Mouse (Mus musculus) erythroid progenitor cell, adult 5-6 weeks (primary cell): Measurements from ENCODE around the gene Cggbp1. TPM values are rescaled to one million over a fixed set of nuclear protein-coding genes. Genes with fewer than 3 reads are reported as not detected.
A peak's percentile ranks its signal among the peaks of the same experiment; 100 is the strongest.

Experiments
- ATAC-seq: replicated peaks from 2 replicates; pipeline ENCODE4 v1.8.0; 2016; ENCODE audit warnings: moderate number of reproducible peaks, mild to moderate bottlenecking, moderate TSS enrichment, inconsistent platforms; ENCODE audit not compliant: poor library complexity, low FRiP score, severe bottlenecking
- total RNA-seq, 2 experiments: library from RNA; stranded (forward) in 1 of 2; stranded (reverse) in 1 of 2; fragments of 150-400 nt in 1 of 2; fragments of 186-747, 209-891 nt in 1 of 2; gene quantifications; 2 replicates each; pipeline versions ENCODE4 v1.2.3 to v1.2.4; 2015 to 2017; ENCODE audit warnings: low replicate concordance in 2 of 2

Gene Cggbp1
- total RNA-seq, 2 experiments from 2014 or later = 57.1 to 76.7 TPM

GRCm38 (mm10) chr16:64872296-64872695 lies 20.5 kb downstream of the Cggbp1 start:
- ATAC-seq = no peak

- ATAC-seq = 0 out of 2 replicates have a peak, but pooled peaks have one; percentile 28
These were observed 21.0 kb downstream of the Cggbp1 start for GRCm38 (mm10) chr16:64872841-64873240.

GRCm38 (mm10) chr16:64873416-64874305 lies 21.9 kb downstream of the Cggbp1 start:
- peak; percentile 96 for ATAC-seq

GRCm38 (mm10) chr16:64875384-64875783 lies 23.6 kb downstream of the Cggbp1 start:
- ATAC-seq = no peak

GRCm38 (mm10) chr16:64875822-64876221 lies 24.0 kb downstream of the Cggbp1 start:
- ATAC-seq = no peak

- no peak for ATAC-seq
These were observed 25.0 kb downstream of the Cggbp1 start for GRCm38 (mm10) chr16:64876631-64877265.

- ATAC-seq = no peak
These were observed 25.5 kb downstream of the Cggbp1 start for GRCm38 (mm10) chr16:64877314-64877713.

- no peak for ATAC-seq
These were observed 26.9 kb downstream of the Cggbp1 start for GRCm38 (mm10) chr16:64878611-64879132.

GRCm38 (mm10) chr16:64879735-64880134 lies 27.9 kb downstream of the Cggbp1 start:
- no peak for ATAC-seq

GRCm38 (mm10) chr16:64880986-64881385 lies 29.2 kb downstream of the Cggbp1 start:
- ATAC-seq = no peak

- ATAC-seq = no peak
These were observed 29.6 kb downstream of the Cggbp1 start for GRCm38 (mm10) chr16:64881442-64881841.

GRCm38 (mm10) chr16:64883896-64884295 lies 32.1 kb downstream of the Cggbp1 start:
- no peak for ATAC-seq

- no peak for ATAC-seq
These were observed 32.6 kb downstream of the Cggbp1 start for GRCm38 (mm10) chr16:64884420-64884838.

GRCm38 (mm10) chr16:64885142-64885541 lies 33.3 kb downstream of the Cggbp1 start:
- no peak for ATAC-seq

- ATAC-seq = no peak
These were observed 33.8 kb downstream of the Cggbp1 start for GRCm38 (mm10) chr16:64885547-64885946.

GRCm38 (mm10) chr16:64889496-64889895 lies 37.7 kb downstream of the Cggbp1 start:
- no peak for ATAC-seq

- no peak for ATAC-seq
These were observed 47.3 kb downstream of the Cggbp1 start for GRCm38 (mm10) chr16:64899084-64899483.

- ATAC-seq = no peak
These were observed 51.5 kb downstream of the Cggbp1 start for GRCm38 (mm10) chr16:64903328-64903727.

GRCm38 (mm10) chr16:64907112-64907511 lies 55.3 kb downstream of the Cggbp1 start:
- ATAC-seq = no peak

- no peak for ATAC-seq
These were observed 57.0 kb downstream of the Cggbp1 start for GRCm38 (mm10) chr16:64908747-64909146.
